Mouse (Mus musculus) lung, adult 2 months (tissue): ENCODE results near the gene Pam16.

Experiments used
- CTCF ChIP-seq: fragments of 200-500 bp; IDR thresholded peaks from 2 replicates; pipeline ENCODE4 v1.5.1; 2011; ENCODE audit warnings: mild to moderate bottlenecking, low read length, control low read depth; ENCODE audit not compliant: insufficient read depth
- POLR2A ChIP-seq: fragments of 200-500 bp; IDR thresholded peaks from 2 replicates; pipeline ENCODE4 v1.6.1; 2011; ENCODE audit warnings: low read depth, mild to moderate bottlenecking, control low read depth, low read length, borderline replicate concordance; ENCODE audit errors: extremely low read depth

GRCm38 (mm10) chr16:4576873-4577272 is 47.9 kb downstream of the Pam16 start:
- TF ChIP-seq POLR2A (no peak), CTCF (no peak)
